Mouse (Mus musculus) cortical plate, adult 2 months (tissue): ENCODE results near the gene Gm21761.
"Not testable (repeated sequence)": the region's sequence is repeated elsewhere in the genome, so short reads cannot be mapped to it uniquely, and the experiment has no call there.

ENCODE experiments used
- CTCF ChIP-seq: fragments of 200-500 bp; IDR thresholded peaks from 2 replicates; pipeline ENCODE4 v1.5.1; 2011; ENCODE audit warnings: mild to moderate bottlenecking, control low read depth, low read length; ENCODE audit not compliant: insufficient read depth; ENCODE audit errors: extremely low read depth
- POLR2A ChIP-seq: fragments of 200-500 bp; IDR thresholded peaks from 2 replicates; pipeline ENCODE4 v1.6.1; 2011; ENCODE audit warnings: mild to moderate bottlenecking, low read length, control low read depth; ENCODE audit not compliant: insufficient read depth; ENCODE audit errors: extremely low read depth

GRCm38 (mm10) chr13:119965968-119966367 lies 36.9 kb upstream of the Gm21761 start:
- TF ChIP-seq POLR2A, CTCF: not testable (repeated sequence)
